Mouse (Mus musculus): ENCODE data around the gene Itga11.

The Itga11 gene

DNA sequence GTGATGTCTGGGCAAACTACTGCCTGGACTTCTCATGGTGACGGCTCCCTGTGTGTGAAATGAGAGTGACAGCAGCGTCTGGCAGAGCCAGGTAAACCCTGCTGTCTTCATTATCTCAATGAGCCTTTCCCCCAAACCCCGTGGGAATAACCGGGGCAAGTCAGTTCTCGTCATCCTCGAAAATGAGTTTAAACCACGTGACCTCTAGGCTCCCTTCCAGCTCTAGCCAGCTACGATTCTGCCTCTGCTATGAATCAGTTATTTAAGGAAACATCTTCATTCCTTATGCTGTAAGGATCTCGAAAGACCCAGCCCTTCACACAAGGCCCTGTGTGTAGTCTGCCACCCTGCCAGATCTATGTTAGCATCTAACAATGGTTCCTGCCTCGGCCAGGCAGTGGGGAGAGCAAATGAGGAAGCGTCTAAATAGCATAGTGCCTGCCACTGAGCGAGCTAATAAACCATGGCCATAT lies 139.5 kb downstream of the Itga11 start:
- in situ Hi-C loops (cut with MboI, MseI) = loop anchor here (10.0 kb wide), 1 partner anchor 472 kb away; the partner anchor contains the start of gene Anp32a

DNA sequence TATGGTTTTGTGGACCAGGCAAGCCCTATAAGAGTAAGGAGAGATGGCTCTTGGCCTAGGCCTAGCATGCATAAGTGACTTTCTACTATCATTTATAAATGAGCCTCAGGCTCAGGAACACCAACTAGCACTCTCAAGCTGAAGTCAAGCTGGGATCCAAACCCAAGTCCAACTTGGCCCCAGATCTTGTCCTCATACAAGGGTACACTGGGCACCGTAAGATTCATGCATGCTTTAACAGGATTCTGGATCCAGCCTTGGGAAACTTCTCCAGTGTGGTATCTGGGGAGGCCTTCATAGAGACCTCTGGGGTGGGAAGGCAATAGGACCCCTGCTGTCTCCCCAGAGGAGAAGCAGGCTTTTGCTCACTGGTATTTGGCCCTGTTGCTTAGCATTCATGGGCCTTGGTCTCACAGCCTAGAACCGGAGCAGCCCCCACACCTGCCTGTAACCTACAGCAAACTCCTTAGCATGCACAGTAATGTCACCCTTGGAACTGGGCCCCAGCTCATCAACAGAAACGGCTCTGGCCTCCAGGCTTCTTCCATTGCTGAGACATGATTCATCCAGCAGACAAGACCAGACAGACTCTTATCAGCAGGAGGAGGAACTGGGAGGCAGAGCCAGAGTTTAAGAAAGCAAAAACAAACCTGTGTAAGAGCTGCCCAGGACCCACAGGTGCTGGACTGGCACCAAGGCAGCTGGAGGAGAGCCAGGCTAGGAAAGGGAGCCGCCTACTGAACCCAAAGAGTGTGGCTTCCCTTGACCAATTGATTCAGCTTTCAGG lies 140.4 kb downstream of the Itga11 start:
- in situ Hi-C loops (cut with MboI, MseI) = loop anchor here (10.0 kb wide), 1 partner anchor 473 kb away; the partner anchor contains the start of gene Anp32a

DNA sequence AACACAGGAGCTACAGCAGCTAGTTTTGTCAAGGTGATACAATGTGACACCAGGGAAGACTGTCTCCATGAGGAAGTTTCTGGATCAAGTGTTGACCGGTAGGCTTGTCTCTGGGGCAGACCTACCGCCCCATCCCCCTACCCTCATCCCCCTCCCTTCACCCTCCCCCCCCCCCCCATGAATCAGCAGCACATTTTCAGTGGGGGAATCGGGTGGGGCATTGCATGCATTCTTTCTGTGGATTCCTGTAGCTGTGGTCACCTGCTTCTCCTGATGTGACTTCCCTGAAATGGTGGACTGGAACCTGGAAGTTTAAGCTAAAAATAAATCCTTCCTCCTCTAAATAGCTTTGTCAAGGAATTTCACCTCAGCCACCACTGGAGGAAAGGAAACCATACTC lies 141.9 kb downstream of the Itga11 start:
- in situ Hi-C loops (cut with MboI, MseI) = loop anchor here (10.0 kb wide), 1 partner anchor 475 kb away; the partner anchor contains the start of gene Anp32a

DNA sequence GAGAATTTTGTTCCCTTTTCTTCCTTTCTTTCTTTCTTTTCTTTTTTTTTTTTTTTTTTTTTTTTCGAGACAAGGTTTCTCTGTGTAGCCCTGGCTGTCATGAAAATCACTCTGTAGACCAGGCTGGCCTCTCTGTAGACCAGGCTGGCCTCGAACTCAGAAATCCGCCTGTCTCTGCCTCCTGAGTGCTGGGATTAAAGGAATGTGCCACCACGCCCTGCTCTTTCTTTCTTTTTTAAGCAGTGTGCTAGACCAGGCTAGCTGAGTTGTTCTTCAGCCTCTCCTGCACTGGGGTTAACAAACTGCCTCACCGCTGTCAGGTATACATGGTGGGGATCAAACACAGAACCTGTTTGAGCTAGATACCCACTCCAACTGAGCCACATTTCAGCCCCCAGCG lies 142.3 kb downstream of the Itga11 start:
- in situ Hi-C loops (cut with MboI, MseI) = loop anchor here (10.0 kb wide), 1 partner anchor 475 kb away; the partner anchor contains the start of gene Anp32a

DNA sequence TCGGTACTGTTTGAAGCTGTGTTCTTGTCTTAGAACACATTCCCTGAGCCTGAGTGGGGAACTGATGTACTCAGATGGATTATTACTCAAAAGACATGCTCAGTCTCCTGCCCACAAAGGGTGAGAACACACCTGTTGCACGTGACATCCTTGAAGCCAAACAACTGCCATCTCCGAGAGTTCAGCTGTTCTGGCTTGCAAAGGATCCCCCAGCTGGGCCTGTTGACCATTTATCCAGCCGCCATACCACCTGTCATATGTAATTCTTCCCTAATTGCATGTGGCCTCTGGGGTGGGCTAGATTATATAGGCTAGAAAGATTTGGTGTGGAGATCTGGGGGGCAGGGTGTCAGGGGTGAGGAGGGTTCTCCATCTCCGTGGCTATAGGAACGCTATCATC lies 143.2 kb downstream of the Itga11 start:
- in situ Hi-C loops (cut with MboI, MseI) = no loop called here

DNA sequence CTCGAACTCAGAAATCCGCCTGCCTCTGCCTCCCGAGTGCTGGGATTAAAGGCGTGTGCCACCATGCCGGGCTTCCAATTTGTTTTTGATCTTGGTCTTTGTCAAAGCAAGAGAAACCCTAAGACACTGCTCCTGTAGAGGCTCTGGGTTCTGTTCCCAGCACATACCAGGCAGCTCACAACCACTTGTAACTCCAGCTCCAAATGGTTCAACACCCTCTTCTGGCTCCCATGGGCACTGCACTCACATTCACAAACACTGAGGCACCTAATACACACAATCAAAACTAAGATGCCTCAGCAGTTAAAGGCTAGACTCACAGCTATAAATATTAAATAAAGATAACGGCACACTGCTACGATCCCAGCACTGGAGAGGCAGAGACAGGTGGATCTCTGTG lies 144.2 kb downstream of the Itga11 start:
- in situ Hi-C loops (cut with MboI, MseI) = no loop called here

DNA sequence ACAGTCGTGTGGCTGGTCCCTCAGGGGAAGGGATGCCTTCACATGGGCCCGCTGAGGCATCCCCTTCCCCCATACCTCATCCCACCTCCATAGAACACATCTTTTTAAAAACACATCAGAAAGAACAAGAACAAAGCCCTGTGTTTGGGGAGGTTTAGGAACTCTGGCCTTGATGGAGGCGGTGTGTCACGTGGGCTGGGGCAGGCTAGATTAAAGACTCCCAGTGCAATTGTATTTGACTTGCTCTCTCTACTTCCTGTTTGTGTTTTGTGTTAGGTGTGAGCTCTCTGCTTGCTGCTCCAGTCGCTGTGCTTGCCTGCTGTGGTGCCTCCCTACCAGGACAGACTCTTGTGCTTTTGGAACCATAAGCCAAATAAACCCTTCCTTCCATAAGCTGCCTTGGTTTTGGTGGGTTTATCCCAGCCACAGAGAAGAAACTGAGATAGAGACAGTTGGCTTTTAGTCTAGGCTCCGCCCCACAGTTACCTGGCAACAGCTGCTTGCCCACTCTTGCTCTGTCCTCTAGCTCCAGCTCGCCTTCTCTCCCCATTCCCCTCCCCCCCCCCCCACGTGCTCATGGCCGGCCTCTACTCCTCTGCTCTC lies 148.3 kb downstream of the Itga11 start:
- in situ Hi-C loops (cut with MboI, MseI) = no loop called here

DNA sequence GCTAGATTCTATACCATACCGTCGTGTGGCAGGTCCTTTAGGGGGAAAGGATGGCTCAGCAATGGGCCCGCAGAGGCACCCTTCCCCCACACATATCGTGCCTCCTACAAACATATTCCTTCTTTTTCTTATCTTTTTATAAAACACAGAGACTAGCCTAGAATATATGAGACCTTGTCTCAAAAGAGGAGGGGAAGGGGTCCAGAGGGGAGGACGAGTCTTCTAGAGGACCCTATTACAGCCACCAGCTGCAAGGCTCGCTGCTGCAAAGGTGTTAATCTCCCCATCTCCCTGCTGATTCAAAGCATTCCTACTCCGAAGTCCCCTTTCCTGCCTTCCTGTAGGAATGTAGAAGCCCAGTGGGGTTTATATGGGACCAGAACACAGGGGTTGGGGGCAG lies 148.8 kb downstream of the Itga11 start:
- in situ Hi-C loops (cut with MboI, MseI) = no loop called here

DNA sequence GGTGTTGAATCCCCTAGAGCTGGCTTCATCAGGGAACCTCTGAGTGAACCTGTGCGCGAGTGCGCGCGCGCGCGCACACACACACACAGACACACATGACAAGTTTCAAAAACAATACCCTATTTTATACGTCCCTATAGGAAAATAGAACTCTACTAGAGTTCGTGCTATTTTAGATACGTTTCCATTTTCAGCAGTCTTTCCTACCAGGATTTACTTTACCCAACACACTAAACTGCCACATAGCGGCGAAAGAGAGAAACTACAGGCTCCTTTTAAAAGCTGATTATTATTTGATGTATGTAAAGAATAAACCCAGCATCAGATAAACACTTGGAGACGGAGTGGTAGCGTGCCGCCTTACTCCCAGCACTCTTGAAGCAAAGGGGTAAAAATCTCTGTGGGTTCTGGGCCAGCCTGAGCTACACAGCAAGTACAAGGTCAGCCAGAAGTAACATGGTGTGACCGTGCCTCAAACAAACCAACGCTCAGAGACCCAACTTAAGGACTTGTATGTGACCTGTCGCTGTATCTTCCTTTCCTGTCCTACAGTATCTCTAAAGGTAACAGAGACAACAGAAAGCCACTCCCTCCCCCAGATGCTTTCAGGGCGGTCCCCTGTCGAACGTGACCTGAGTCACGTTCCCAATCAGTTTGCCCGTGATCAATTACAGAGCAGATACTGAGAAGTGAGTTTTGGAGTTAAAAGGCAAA lies 150.5 kb downstream of the Itga11 start:
- in situ Hi-C loops (cut with MboI, MseI) = no loop called here

DNA sequence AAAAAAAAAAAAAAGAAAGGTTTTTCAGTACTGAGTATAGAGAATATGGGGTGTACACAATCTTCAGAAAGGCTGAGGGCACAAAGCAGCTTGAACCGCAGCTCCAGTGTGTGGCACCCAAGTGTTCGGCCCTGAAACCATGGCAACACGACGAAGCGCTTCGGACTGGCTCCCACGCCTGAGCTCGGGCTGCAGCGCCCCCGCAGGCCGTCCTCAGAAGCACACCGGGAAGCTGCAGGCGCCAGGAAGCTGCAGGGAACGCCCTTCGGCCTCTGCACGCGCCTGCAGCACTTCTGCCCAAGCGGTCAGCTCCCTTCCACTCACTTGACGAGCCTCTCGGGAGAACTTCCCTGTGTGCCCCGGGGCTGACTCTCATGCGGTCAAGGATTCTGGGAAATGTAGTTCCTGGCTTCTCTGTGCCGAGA lies 151.0 kb downstream of the Itga11 start:
- in situ Hi-C loops (cut with MboI, MseI) = no loop called here

DNA sequence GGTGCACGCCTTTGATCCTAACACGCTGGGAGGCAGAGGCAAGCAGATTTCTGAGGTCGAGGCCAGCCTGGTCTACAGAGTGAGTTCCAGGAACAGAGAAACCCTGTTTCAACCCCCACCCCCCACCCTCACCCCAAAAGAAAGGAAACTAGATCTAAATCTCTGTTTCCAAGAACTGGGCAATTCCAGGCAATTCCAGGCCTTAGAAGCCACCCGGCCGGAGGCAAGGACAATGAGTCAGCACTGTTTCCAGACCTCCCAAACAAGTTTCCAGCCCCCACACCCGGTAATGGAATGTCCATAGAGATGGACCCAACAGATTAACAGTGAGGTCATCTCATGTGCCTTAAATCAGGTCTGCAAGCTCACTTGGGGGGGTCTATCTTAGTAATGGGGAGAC lies 152.3 kb downstream of the Itga11 start:
- in situ Hi-C loops (cut with MboI, MseI) = no loop called here

Measured in T-helper 1 cell (primary cell).